In the genomic region with DNA sequence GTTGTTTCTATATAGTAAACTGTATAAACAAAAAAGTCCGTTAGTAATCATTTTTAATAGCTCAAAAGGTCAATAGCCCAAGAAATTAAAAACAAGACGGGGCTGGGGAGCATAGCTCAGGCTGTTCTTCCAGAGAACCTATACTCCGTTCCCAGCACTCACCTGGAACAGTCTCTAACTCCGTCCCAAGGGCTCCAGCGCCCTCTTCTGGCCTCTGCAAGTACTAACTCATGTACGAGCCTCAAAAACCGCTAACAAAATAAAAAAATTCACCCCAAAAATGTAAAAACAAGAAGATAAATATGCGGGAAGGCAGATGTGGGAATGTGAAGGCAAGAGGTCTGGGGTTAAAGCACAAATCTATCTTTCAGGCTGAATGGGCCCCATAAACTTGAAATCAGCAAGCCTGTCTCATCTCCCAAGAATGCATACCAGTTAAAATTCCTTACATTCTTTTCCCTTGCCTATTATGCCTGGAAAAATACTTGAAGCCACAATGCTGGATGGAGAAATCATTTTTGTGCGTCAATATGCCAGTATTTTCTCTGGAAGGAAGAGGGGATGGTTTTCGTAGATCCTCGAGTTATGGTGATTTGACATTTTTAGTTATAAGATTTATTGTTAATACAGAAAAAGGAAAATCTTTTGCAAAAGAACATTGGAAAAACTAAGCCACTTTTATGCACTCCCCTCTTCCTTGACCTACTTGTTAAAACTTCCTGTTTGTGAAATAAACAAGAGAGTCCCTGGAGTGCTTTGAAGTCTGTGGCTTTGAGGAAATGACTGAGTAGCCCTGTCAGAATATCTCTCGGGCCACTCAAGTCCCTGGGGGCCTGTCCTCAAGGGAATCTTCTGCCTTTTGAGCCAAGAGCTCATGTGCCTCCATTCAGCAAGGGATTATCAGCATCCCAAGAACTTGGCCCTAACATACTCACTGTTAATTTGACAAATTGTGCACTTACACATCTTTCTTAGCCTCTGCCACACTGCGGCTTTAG, we compare ENCODE assay signal across 12 mouse cellular contexts.
DNase-seq lines count a peak whose midpoint lies in the region; ATAC-seq and TF ChIP-seq lines count a peak whose summit lies in the region.
"Had no signal": no experiment of that assay in that cellular context is flagged by ENCODE, and none has a peak within 500 bp of the region (broad histone marks: within the 10 kb centered on the region; RNA-seq: fewer than 3 reads in every experiment).

No protein-coding gene starts in this region.

- H3K27me3 ChIP-seq in E14TG2a.4 (ENCODE audit: insufficient read depth, low read length) = peaks cover 4% of the 10 kb centered on the region; the same call in 1 of the 2 replicates
- no peaks in the 10 kb centered on the region for H3K27me3 ChIP-seq in kidney, postnatal 0 days (ENCODE audit: insufficient read depth, low read length)
- H3K27me3 ChIP-seq in forebrain, embryonic 12.5 days = no peaks in the 10 kb centered on the region
- H3K27me3 ChIP-seq: hindbrain, embryonic 15.5 days; neural tube, embryonic 12.5 days had no signal

- peak overlapping the region; percentile 54; the same call in 1 of the 2 replicates for H3K27ac ChIP-seq in kidney, postnatal 0 days
- H3K27ac ChIP-seq in forebrain, embryonic 12.5 days = no peak overlapping the region
- H3K27ac ChIP-seq: hindbrain, embryonic 15.5 days; liver, embryonic 14.5 days; neural tube, embryonic 12.5 days had no signal

- no peaks in the 10 kb centered on the region for H3K4me1 ChIP-seq in E14TG2a.4 (replicated peaks; ENCODE audit: low read depth, low read length)
- no peaks in the 10 kb centered on the region for H3K4me1 ChIP-seq in kidney, postnatal 0 days (replicated peaks; ENCODE audit: insufficient read depth, low read length)
- no peaks in the 10 kb centered on the region for H3K4me1 ChIP-seq in forebrain, embryonic 12.5 days
- H3K4me1 ChIP-seq: hindbrain, embryonic 15.5 days; neural tube, embryonic 12.5 days had no signal

- no peaks in the 10 kb centered on the region for H3K9me3 ChIP-seq in E14TG2a.4 (ENCODE audit: low read length)
- H3K9me3 ChIP-seq in kidney, postnatal 0 days (replicated peaks; ENCODE audit: low read length) = no peaks in the 10 kb centered on the region
- H3K9me3 ChIP-seq in forebrain, embryonic 12.5 days = no peaks in the 10 kb centered on the region
- H3K9me3 ChIP-seq: hindbrain, embryonic 15.5 days; neural tube, embryonic 12.5 days had no signal

- H3K4me3 ChIP-seq in E14TG2a.4 (replicated peaks; ENCODE audit: low read length) = no peak overlapping the region
- H3K4me3 ChIP-seq in kidney, postnatal 0 days (replicated peaks; ENCODE audit: low read depth, low read length) = no peak overlapping the region
- H3K4me3 ChIP-seq in forebrain, embryonic 12.5 days (replicated peaks) = no peak overlapping the region
- H3K4me3 ChIP-seq: erythroblast, embryonic 14.5 days; hindbrain, embryonic 15.5 days; neural tube, embryonic 12.5 days had no signal

- peak; percentile 36; the same call in 1 of the 2 replicates for ATAC-seq in kidney, postnatal 0 days (replicated peaks; ENCODE audit: low FRiP score, low read depth)
- no peak for ATAC-seq in forebrain, embryonic 12.5 days (ENCODE audit: low FRiP score)

- DNase-seq in 3T3-L1 (ENCODE audit: low read depth, low spot score) = peak; percentile 87
- peak; percentile 27 for DNase-seq in gastrocnemius, postnatal 10 days
- peak; percentile 93 for DNase-seq in kidney, postnatal 0 days (ENCODE audit: low spot score)
- DNase-seq in frontal cortex, postnatal 10 days (ENCODE audit: low spot score in 2 of 2) = no peak
- DNase-seq in thymus, postnatal 10 days (ENCODE audit: low spot score in 2 of 2) = no peak
- no peak for DNase-seq in ovary, postnatal 14 days (ENCODE audit: low spot score)

- H3K9ac ChIP-seq in kidney, postnatal 0 days (ENCODE audit: low read depth, low read length) = no peak overlapping the region
- H3K9ac ChIP-seq in forebrain, embryonic 12.5 days = no peak overlapping the region
- H3K9ac ChIP-seq: hindbrain, embryonic 15.5 days; liver, embryonic 14.5 days; neural tube, embryonic 12.5 days had no signal

- no peaks in the 10 kb centered on the region for H3K36me3 ChIP-seq in E14TG2a.4 (ENCODE audit: insufficient read depth, low read length)
- H3K36me3 ChIP-seq in kidney, postnatal 0 days (ENCODE audit: insufficient read depth, low read length) = no peaks in the 10 kb centered on the region
- no peaks in the 10 kb centered on the region for H3K36me3 ChIP-seq in forebrain, embryonic 12.5 days (replicated peaks)
- H3K36me3 ChIP-seq: hindbrain, embryonic 15.5 days; neural tube, embryonic 12.5 days had no signal

- H3K4me2 ChIP-seq in kidney, postnatal 0 days (ENCODE audit: low read length) = no peak overlapping the region
- no peak overlapping the region for H3K4me2 ChIP-seq in forebrain, embryonic 12.5 days
- H3K4me2 ChIP-seq: hindbrain, embryonic 15.5 days; neural tube, embryonic 12.5 days had no signal

- WGBS in kidney, postnatal 0 days = 61% methylated on average over 13 of the region's 13 CpGs
- WGBS in forebrain, embryonic 12.5 days = 83% methylated on average over 13 of the region's 13 CpGs

- TF ChIP-seq CTCF in E14TG2a.4 (conservative IDR thresholded peaks at IDR 0.05; ENCODE audit: low read length) = peak; percentile 32
- peak; percentile 47 for TF ChIP-seq CTCF in kidney, postnatal 0 days (IDR thresholded peaks at IDR 0.05; ENCODE audit: low read depth)

Comparison
In these comparisons a context has a peak if more than half of its experiments do, and no peak if none do; other contexts are left out.
1. DNase-seq: peak in 3T3-L1 (single experiment), gastrocnemius, postnatal 10 days (single experiment) and kidney, postnatal 0 days (single experiment); none in frontal cortex, postnatal 10 days (0 of 2), thymus, postnatal 10 days (0 of 2) and ovary, postnatal 14 days (single experiment).